Mouse (Mus musculus): Measurements from ENCODE around the gene Tmem203. TPM values are rescaled to one million over a fixed set of nuclear protein-coding genes. Genes with fewer than 3 reads are reported as not detected.
A peak's percentile ranks its signal among the peaks of the same experiment; 100 is the strongest.
"Not testable (repeated sequence)": the region's sequence is repeated elsewhere in the genome, so short reads cannot be mapped to it uniquely, and the experiment has no call there.

Gene Tmem203
- polyA plus RNA-seq, 1 experiment from 2014 or later = 19.4 TPM

DNA sequence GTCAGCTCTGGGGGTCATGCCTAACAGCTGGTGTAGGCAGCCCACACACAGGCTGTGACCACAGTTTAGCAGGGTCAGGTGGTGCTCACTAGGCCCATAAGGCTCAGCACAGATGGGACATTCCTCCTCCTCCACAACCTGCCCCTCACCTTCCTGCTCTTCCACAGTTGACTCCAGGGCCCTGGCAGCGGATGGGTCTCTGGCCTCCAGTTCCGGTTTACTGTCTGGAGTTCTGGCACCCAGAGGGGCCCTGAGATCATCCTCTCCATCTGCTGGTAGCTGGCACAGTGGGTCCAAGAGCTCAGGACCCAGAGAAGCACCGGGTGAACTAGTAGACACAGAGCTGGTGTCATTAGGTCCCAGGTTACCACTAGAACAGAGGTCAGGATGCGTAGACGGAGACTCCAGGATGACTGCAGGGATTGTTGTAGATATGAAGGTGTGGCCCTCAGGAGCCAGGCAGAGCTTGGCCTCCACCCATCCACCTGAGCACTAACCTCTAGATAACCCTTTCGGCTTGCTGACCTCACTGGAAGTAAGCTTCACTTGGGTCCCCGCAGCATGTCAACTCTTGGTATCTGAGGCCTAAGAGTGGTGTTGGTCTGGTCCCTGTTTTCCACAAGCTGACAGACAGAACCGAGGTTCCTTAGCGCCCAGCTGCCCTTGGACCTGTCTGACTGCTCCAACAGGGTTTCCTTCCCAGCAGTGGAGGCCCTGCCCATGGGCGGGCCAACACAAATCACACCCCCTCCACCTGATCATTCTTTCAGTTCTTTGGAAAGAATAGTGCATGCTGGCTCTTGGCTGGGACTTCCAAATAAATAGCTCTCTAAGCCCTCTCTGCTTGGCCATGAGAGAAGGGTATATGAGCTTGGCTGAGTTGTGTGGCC lies 8.8 kb upstream of the Tmem203 start, which contains the start of gene AL732309.1:
Gene AL732309.1, minus strand, starts transcription at position 681 of the 890 bp plus-strand sequence.
- Histone ChIP-seq H3K27ac (no peak within 1 kb of the TSS), H3K9me3 (replicated peaks) (no peaks in the 10 kb centered on the region), H3K4me3 (no peak within 1 kb of the TSS), H3K4me1 (peaks cover 14% of the 10 kb centered on the region), H3K9ac (no peak within 1 kb of the TSS), H3K4me2 (no peak within 1 kb of the TSS), H3K36me3 (ENCODE audit: poor library complexity, severe bottlenecking) (peaks cover 66% of the 10 kb centered on the region), H3K27me3 (peaks cover 3% of the 10 kb centered on the region; the same call in 1 of the 2 replicates)
- ATAC-seq = no peak
- 93% methylated on average over 10 of the region's 10 CpGs for WGBS

DNA sequence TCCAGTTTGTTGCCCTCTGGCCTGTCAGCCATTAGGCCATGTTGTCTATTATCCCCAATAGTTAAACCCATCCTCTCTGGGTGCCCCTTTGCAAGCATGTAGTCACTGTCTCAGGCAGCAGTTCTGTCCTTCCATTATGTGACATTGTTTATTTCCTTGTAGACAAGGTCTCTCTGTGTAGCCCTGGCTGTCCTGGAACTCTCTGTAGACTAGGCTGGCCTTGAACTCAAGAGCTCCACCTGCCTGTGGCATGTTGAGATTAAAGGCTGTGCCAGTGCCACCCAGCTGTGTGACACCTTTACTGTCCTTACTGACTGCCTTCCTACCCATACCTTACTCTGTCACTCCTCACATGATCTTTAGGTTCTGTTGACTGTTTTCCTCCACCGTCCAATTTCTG lies 2.9 kb upstream of the Tmem203 start:
- no peak overlapping the region for H3K9ac ChIP-seq
- WGBS = 88% methylated on average over 1 of the region's 1 CpGs
- H3K36me3 ChIP-seq (ENCODE audit: poor library complexity, severe bottlenecking) = peaks cover 54% of the 10 kb centered on the region
- H3K4me3 ChIP-seq = no peak overlapping the region
- H3K27ac ChIP-seq = no peak overlapping the region
- ATAC-seq = no peak
- no peaks in the 10 kb centered on the region for H3K27me3 ChIP-seq
- H3K4me2 ChIP-seq = no peak overlapping the region
- H3K9me3 ChIP-seq (replicated peaks) = no peaks in the 10 kb centered on the region
- peaks cover 22% of the 10 kb centered on the region for H3K4me1 ChIP-seq

DNA sequence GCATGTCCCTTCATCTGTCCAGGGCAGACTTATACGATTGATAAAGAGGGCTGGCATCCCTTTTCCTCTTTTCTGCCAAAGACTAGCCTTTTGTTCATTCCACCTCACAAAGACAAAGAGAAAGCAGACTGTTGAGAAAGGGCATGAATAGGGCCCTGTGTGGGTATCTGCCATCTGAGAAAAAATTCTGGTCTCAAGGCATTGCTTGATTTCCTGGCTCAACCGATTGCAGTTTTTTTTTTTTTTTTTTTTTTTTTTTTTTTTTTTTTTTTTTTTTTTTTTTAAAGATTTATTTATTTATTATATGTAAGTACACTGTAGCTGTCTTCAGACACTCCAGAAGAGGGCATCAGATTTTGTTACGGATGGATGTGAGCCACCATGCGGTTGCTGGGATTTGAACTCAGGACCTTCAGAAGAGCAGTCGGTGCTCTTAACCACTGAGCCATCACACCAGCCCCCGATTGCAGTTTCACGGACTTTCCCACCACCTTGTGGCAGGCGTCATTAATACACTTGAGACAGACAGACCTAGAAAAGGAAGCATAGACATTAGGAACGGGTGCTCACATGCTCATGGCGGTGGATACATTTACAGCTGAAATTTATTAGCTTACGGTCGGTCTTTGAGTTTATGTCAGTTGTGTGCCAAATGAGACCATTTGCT lies 1.3 kb downstream of the Tmem203 start:
- H3K27ac ChIP-seq; H3K27me3 ChIP-seq; H3K9me3 ChIP-seq (replicated peaks); ATAC-seq: not testable (repeated sequence)
- Histone ChIP-seq H3K4me2 (peak overlapping the region; percentile 83), H3K4me3 (peak overlapping the region; percentile 98), H3K36me3 (ENCODE audit: poor library complexity, severe bottlenecking) (peaks cover 12% of the 10 kb centered on the region), H3K9ac (peak overlapping the region; percentile 91), H3K4me1 (peaks cover 27% of the 10 kb centered on the region)
- 63% methylated on average over 12 of the region's 12 CpGs for WGBS

DNA sequence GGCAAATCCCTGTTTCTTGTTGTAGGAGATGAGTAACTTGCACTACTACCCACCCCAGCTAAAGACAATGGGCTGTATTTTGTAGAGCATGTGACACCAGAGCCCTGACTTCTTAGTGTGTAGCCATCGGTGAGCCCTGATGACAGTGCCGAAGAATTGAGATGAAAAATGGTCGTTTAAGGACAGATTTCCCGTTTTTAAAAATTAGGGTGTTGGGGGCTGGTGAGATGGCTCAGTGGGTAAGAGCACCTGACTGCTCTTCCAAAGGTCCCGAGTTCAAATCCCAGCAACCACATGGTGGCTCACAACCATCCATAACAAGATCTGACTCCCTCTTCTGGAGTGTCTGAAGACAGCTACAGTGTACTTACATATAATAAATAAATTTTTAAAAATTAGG lies 2.0 kb downstream of the Tmem203 start:
- WGBS = 86% methylated on average over 5 of the region's 5 CpGs
- not testable (repeated sequence) for H3K9ac ChIP-seq; H3K4me3 ChIP-seq; H3K9me3 ChIP-seq (replicated peaks); H3K4me2 ChIP-seq; ATAC-seq; H3K27ac ChIP-seq; H3K27me3 ChIP-seq; H3K36me3 ChIP-seq (ENCODE audit: poor library complexity, severe bottlenecking)
- H3K4me1 ChIP-seq = peaks cover 32% of the 10 kb centered on the region

DNA sequence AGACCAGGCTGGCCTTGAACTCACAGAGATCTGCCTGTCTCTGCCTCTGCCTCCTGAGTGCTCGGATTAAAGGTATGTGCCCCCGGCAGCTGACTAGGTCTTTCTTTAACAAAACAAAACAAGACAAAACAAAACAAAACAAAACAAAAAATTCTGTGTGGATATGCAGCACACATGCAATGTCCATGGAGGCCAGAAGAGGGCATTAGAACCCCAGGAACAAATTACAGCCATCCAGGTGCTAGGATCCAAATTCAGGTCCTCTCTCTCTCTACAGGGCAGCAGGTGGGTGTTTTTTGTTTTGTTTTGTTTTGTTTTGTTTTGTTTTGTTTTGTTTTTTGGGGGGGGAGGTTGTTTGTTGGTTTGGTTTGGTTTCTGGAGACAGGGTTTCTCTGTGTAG lies 3.6 kb downstream of the Tmem203 start:
- peaks cover 42% of the 10 kb centered on the region for H3K4me1 ChIP-seq
- 43% methylated on average over 2 of the region's 2 CpGs for WGBS
- peaks cover 10% of the 10 kb centered on the region for H3K27me3 ChIP-seq
- no peak overlapping the region for H3K4me3 ChIP-seq
- ATAC-seq = no peak
- no peak overlapping the region for H3K4me2 ChIP-seq
- no peaks in the 10 kb centered on the region for H3K36me3 ChIP-seq (ENCODE audit: poor library complexity, severe bottlenecking)
- no peaks in the 10 kb centered on the region for H3K9me3 ChIP-seq (replicated peaks)
- no peak overlapping the region for H3K9ac ChIP-seq
- no peak overlapping the region for H3K27ac ChIP-seq

DNA sequence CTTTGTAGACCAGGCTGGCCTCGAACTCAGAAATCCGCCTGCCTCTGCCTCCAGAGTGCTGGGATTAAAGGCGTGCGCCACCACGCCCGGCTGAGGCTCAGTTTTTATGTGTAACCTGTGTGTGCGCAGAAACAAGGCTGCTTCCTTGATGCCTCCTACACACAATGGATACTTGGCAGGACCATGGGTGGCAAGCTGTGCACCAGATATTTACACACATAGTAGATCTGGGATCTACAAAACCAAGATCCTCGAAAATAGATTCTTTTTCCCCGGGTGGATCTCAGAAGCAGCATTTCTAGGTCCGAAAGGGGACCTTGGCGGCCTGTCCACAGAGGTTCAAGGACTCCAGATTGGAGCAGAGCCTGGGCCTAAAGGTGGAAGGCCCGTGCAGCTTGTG lies 6.6 kb downstream of the Tmem203 start:
- H3K27me3 ChIP-seq = peaks cover 22% of the 10 kb centered on the region
- peak overlapping the region; percentile 99 for H3K4me2 ChIP-seq
- H3K9ac ChIP-seq = peak overlapping the region; percentile 60
- H3K27ac ChIP-seq = 0 out of 2 replicates have a peak overlapping the region, but pooled peaks have one; percentile 44
- WGBS = 49% methylated on average over 12 of the region's 12 CpGs
- peak; percentile 14; the same call in 1 of the 2 replicates for ATAC-seq
- peak overlapping the region; percentile 66 for H3K4me3 ChIP-seq
- peaks cover 52% of the 10 kb centered on the region for H3K4me1 ChIP-seq
- H3K9me3 ChIP-seq (replicated peaks) = no peaks in the 10 kb centered on the region
- no peaks in the 10 kb centered on the region for H3K36me3 ChIP-seq (ENCODE audit: poor library complexity, severe bottlenecking)

GRCm38 (mm10) chr2:25262291-25262767 lies 7.1 kb downstream of the Tmem203 start, which contains the start of gene Tprn:
Gene Tprn (plus strand): TSS chr2:25262618.
- no peaks in the 10 kb centered on the region for H3K9me3 ChIP-seq (replicated peaks)
- H3K4me1 ChIP-seq = peaks cover 53% of the 10 kb centered on the region

DNA sequence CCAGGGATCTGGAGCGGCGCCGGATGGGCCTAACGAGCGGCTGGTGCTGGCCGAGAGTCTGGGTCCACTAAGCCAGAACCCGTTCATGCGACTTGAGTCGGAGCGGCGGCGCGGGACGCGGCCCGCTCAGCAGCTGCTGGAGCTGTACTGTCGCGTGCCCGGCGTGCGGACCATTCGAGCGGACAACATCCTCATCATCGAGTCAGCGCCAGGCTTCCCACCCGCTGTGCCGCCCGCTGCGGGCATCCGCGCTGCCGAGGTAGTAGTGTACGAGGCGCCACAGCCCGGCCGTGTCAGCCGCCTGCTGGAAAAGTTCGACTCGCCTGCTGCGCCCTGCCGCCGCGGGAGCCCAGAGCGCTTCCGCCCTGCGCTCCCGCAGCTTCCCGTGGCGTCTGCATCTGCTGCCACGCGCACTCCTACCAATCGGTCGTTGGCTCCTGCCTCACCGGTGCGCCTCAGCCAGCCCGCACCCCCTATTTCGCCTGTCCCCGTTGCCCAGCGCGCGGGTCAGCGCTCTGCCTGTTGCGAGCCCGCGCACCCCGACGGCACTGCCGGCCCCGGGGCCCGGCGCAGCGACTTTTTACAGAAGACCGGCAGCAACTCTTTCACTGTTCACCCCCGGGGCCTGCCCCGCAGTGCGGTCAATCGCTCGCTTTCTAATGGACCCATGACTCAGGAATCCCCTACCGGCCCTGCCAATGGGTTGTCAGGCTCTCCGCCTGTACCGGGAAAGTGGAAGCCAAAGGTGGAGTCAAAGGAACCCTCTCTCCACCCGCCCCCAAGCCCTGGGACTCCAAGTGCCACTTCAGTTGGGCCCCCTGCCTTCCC lies 7.8 kb downstream of the Tmem203 start:
- no peak; the same call in 1 of the 2 replicates for ATAC-seq
- peak overlapping the region; percentile 66 for H3K4me3 ChIP-seq
- peak overlapping the region; percentile 99 for H3K4me2 ChIP-seq
- H3K27me3 ChIP-seq = peaks cover 22% of the 10 kb centered on the region
- H3K9me3 ChIP-seq (replicated peaks) = no peaks in the 10 kb centered on the region
- WGBS = under 1% methylated on average over 82 of the region's 82 CpGs
- peaks cover 56% of the 10 kb centered on the region for H3K4me1 ChIP-seq
- peaks cover 4% of the 10 kb centered on the region; the same call in 1 of the 2 replicates for H3K36me3 ChIP-seq (ENCODE audit: poor library complexity, severe bottlenecking)
- H3K9ac ChIP-seq = peak overlapping the region; percentile 75
- 0 out of 2 replicates have a peak overlapping the region, but pooled peaks have one; percentile 42 for H3K27ac ChIP-seq

More at GRCm38 (mm10) chr2:25262291-25262767, 7.1 kb downstream of the Tmem203 start, which contains the start of gene Tprn:
- H3K4me2 ChIP-seq = peak within 1 kb of the TSS; percentile 99
- WGBS = 0% methylated on average over 39 of the region's 39 CpGs
- peak within 1 kb of the TSS; percentile 66 for H3K4me3 ChIP-seq
- H3K27me3 ChIP-seq = peaks cover 22% of the 10 kb centered on the region
- ATAC-seq = peak; percentile 100
- no peaks in the 10 kb centered on the region for H3K36me3 ChIP-seq (ENCODE audit: poor library complexity, severe bottlenecking)
- 0 out of 2 replicates have a peak within 1 kb of the TSS, but pooled peaks have one; percentile 44 for H3K27ac ChIP-seq
- H3K9ac ChIP-seq = peak within 1 kb of the TSS; percentile 75

DNA sequence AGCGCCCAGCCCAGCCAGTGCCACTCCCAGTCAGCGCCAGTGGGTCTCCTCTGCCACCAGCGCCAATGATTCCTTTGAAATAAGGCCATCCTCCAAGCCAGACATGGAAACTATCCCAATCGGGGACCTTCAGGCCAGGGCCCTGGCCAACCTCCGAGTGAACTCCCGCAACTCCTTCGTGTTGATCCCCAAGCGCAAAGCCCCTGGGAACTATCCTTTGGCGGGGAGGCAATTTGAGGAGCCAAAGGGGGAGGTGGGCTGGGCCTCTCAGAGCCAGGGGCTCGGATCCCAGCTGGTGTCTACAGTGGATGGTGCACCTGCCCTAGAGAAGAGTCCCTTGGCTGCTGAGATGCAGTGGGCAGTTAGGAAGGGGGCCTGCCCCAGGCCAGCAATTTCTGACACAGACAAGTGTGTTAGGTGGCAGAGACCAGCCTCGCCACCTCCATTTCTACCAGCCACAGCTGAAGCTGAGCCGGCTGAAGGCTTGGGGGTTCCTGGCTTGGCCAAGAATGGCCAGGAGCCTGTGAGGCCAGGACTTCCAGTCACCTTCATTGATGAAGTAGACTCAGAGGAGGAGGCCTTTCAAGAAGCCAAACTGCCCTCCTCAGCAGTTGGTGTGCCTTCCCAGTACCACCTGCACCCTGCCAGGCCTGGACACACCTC lies 8.5 kb downstream of the Tmem203 start:
- peak overlapping the region; percentile 66 for H3K4me3 ChIP-seq
- no peak overlapping the region for H3K27ac ChIP-seq
- H3K9me3 ChIP-seq (replicated peaks) = no peaks in the 10 kb centered on the region
- ATAC-seq = no peak
- peak overlapping the region; percentile 99 for H3K4me2 ChIP-seq
- H3K27me3 ChIP-seq = peaks cover 22% of the 10 kb centered on the region
- 25% methylated on average over 12 of the region's 12 CpGs for WGBS
- peaks cover 58% of the 10 kb centered on the region for H3K4me1 ChIP-seq
- peaks cover 11% of the 10 kb centered on the region; the same call in 1 of the 2 replicates for H3K36me3 ChIP-seq (ENCODE audit: poor library complexity, severe bottlenecking)
- peak overlapping the region; percentile 75 for H3K9ac ChIP-seq

- WGBS = 78% methylated on average over 5 of the region's 5 CpGs
- no peak for ATAC-seq
- Histone ChIP-seq H3K4me1 (peaks cover 58% of the 10 kb centered on the region), H3K4me3 (peak overlapping the region; percentile 66), H3K4me2 (peak overlapping the region; percentile 99), H3K9ac (peak overlapping the region; percentile 75; the same call in 1 of the 2 replicates), H3K36me3 (ENCODE audit: poor library complexity, severe bottlenecking) (peaks cover 16% of the 10 kb centered on the region), H3K27ac (no peak overlapping the region), H3K27me3 (peaks cover 22% of the 10 kb centered on the region), H3K9me3 (replicated peaks) (no peaks in the 10 kb centered on the region)
These were observed 9.0 kb downstream of the Tmem203 start for GRCm38 (mm10) chr2:25264286-25264660.

DNA sequence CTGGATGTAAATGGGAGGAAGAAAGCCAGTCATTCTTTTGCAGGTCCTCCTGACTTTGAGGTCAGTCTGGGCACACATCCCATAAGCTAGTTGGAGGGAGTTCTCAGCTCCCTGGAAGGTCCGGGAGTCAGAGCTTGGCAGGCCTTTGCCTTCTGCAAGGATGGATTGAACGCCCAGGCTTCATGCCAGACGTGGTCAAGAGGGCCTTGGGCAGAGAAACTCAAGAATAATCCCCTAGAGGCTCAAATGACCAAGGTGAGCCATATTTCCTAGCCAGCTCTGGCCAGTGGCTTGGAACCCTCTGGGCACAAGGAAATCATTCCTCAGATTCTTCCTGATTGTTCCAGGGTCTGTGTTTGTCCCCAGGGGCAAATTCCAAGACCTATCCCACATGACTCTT lies 9.6 kb downstream of the Tmem203 start:
- Histone ChIP-seq H3K4me2 (peak overlapping the region; percentile 99), H3K9ac (peak overlapping the region; percentile 35), H3K9me3 (replicated peaks) (no peaks in the 10 kb centered on the region), H3K4me3 (peak overlapping the region; percentile 66; the same call in 1 of the 2 replicates), H3K27ac (no peak overlapping the region), H3K4me1 (peaks cover 58% of the 10 kb centered on the region), H3K27me3 (peaks cover 22% of the 10 kb centered on the region), H3K36me3 (ENCODE audit: poor library complexity, severe bottlenecking) (peaks cover 22% of the 10 kb centered on the region)
- WGBS = 73% methylated on average over 3 of the region's 3 CpGs
- ATAC-seq = no peak
